Mouse (Mus musculus) ES-Bruce4 (cell line): Measurements from ENCODE around the gene St8sia1.

Experiments used
- CTCF ChIP-seq: IDR thresholded peaks from one replicate; pipeline ENCODE4 v1.8.1; 2011; ENCODE audit warnings: low read depth, low read length
- EP300 ChIP-seq: IDR thresholded peaks from 2 replicates; pipeline ENCODE4 v1.6.1; 2011; ENCODE audit warnings: low read depth, low read length; ENCODE audit not compliant: insufficient read depth
- POLR2A ChIP-seq: IDR thresholded peaks from one replicate; pipeline ENCODE4 v1.8.1; 2011; ENCODE audit warnings: low read length; ENCODE audit not compliant: insufficient read depth

DNA sequence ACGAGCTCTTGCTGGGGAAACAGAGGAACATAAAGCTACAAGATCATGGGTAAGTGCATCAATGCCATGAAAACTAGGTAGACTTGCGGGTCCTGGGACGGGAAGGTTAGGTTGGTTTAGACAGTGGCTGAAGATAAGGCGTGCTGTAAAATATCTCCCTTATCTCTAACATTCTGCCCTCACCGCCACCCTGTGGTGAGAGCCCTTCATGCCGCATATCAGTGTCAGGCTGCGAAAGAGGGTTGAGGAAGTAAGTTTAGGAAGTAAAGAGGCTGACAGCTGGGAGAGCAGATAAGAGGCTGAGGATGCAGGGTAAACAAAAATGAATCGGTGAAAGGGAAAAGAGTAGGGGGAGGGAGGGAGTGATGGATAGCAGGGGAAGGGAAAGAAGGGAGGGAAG is 133.0 kb downstream of the St8sia1 start:
- TF ChIP-seq CTCF, result no peak
- TF ChIP-seq POLR2A, result no peak
- no peak for TF ChIP-seq EP300
